Mouse (Mus musculus) spleen, adult 12 weeks (tissue): ENCODE data around the gene Dcaf15.

ENCODE experiments used
- DNase-seq: peaks from one replicate; pipeline ENCODE4 v3.0.0; 2022; ENCODE audit warnings: low spot score

Dcaf15 gene

GRCm38 (mm10) chr8:84066291-84066930 lies 38.2 kb downstream of the Dcaf15 start, which contains the start of gene Rfx1:
Rfx1 (plus strand) TSS chr8:84066834.
- DNase-seq: peak; percentile 95

- DNase-seq: no peak
Measured at GRCm38 (mm10) chr8:84065457-84066072, 39.0 kb downstream of the Dcaf15 start.

- no peak for DNase-seq
Measured at GRCm38 (mm10) chr8:84065037-84065436, 39.5 kb downstream of the Dcaf15 start, which contains the start of gene Gm10643. Gm10643 (minus strand) TSS chr8:84065137.

- no peak for DNase-seq
Measured at GRCm38 (mm10) chr8:84063861-84064610, 40.5 kb downstream of the Dcaf15 start.

- no peak for DNase-seq
Measured at GRCm38 (mm10) chr8:84060245-84060644, 44.3 kb downstream of the Dcaf15 start.

- DNase-seq: no peak
Measured at GRCm38 (mm10) chr8:84059226-84059625, 45.3 kb downstream of the Dcaf15 start.

- DNase-seq: no peak
Measured at GRCm38 (mm10) chr8:84057827-84058226, 46.7 kb downstream of the Dcaf15 start.

- no peak for DNase-seq
Measured at GRCm38 (mm10) chr8:84053229-84053628, 51.3 kb downstream of the Dcaf15 start.

GRCm38 (mm10) chr8:84052746-84053145 lies 51.8 kb downstream of the Dcaf15 start:
- no peak for DNase-seq

- DNase-seq: no peak
Measured at GRCm38 (mm10) chr8:84048171-84048570, 56.4 kb downstream of the Dcaf15 start.
